Mouse (Mus musculus) heart, postnatal 4 days (tissue): ENCODE data around the gene Hk3. TPM values are rescaled to one million over a fixed set of nuclear protein-coding genes. Genes with fewer than 3 reads are reported as not detected.

Experiments
- DNase-seq: peaks from one replicate; pipeline ENCODE4 v3.0.0; 2021
- total RNA-seq, 2 experiments: library from RNA; stranded (reverse); gene quantifications; 2 replicates each; pipeline ENCODE4 v1.2.3; 2021

Gene Hk3
- under 1 TPM; 0.74 to 0.98 TPM for total RNA-seq

- no peak for DNase-seq
Measured at GRCm38 (mm10) chr13:55021194-55021779, at the start of gene Hk3. Hk3 (minus strand) TSS chr13:55021385.

DNA sequence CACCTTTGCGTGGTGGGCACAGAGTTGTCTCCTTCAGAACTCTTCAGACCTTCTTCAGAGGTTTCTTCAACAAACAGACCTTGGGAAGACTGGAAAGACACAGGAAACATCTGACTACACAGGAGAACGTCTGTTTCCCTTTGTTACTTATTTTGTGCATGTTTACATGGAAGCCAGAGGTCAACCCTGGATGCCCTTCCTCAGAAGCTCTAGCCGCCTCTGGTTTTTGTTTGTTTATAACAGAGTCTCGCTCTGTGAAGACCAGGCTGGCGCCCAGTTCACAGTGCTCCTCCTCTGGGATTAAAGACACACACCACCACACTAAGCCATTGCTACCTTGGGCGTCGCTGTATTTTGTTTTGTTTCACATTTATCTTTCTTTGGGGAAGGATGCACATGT, 48.5 kb upstream of the Hk3 start:
- no peak for DNase-seq

DNA sequence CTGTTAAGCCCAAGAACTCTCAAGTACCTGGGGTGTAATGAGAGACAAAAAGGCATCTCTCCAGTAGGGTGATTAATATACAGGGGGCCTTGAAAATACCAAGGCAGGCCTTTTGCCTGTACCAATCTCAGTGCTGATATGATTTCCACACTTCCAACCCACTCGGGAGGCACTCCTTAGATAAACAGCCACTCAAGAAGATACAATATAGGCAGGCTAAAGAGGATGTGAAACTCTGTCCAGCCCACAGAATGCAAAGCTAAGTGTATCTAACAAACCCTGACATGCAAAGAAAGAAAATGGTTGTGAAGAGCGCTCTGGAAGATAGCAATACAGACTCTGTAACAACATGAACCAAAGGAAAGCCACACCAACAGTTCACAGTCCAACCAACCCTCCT, 42.1 kb upstream of the Hk3 start:
- DNase-seq: no peak

GRCm38 (mm10) chr13:55058042-55058441, 36.9 kb upstream of the Hk3 start:
- DNase-seq: peak; percentile 11

DNA sequence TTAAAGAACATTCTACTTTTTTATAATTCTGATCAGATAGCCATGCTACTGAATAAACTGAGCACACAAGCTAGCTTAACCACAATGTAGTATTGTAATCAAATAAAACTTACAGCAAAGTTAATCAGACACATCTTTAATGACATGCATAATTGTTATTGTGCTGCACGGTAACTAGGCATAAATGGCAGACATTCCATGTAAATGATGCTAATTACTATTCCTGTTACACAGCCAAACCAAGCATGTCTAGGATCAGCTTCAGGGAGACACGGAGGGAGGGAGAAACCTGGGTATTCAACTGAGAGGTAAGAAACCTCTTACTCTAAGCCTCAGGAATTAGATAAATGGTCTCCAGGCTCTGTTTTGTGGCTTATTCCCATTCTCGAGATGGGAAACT, 26.5 kb upstream of the Hk3 start:
- no peak for DNase-seq

DNA sequence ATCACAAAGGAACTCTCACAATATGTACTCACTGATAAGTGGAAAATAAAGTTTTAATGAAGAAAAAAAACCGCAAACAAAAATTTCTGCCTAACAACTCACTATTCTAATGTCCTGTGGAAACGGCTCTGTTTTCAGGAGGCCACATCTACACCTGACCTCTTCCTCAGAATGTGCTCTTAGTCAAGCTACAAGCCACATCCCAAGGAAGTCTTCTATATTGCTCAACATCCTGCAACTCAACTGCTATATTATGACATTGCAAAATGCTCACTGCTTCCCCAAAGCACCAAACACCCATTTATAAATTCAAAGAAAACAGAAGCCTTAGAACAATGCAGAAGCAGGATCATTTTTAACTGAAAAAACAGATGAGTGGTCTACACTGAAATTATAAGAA, 18.8 kb upstream of the Hk3 start:
- no peak for DNase-seq

GRCm38 (mm10) chr13:55024215-55024614, 3.0 kb upstream of the Hk3 start:
- DNase-seq: no peak

- no peak for DNase-seq
Measured at GRCm38 (mm10) chr13:55022715-55023114, 1.5 kb upstream of the Hk3 start.

- DNase-seq: no peak
Measured at GRCm38 (mm10) chr13:55022256-55022655, 1.1 kb upstream of the Hk3 start.

- DNase-seq: no peak
Measured at GRCm38 (mm10) chr13:55020051-55020450, 1.1 kb downstream of the Hk3 start.

- no peak for DNase-seq
Measured at GRCm38 (mm10) chr13:55019181-55019580, 2.0 kb downstream of the Hk3 start.

- no peak for DNase-seq
Measured at GRCm38 (mm10) chr13:55018700-55019099, 2.5 kb downstream of the Hk3 start.

DNA sequence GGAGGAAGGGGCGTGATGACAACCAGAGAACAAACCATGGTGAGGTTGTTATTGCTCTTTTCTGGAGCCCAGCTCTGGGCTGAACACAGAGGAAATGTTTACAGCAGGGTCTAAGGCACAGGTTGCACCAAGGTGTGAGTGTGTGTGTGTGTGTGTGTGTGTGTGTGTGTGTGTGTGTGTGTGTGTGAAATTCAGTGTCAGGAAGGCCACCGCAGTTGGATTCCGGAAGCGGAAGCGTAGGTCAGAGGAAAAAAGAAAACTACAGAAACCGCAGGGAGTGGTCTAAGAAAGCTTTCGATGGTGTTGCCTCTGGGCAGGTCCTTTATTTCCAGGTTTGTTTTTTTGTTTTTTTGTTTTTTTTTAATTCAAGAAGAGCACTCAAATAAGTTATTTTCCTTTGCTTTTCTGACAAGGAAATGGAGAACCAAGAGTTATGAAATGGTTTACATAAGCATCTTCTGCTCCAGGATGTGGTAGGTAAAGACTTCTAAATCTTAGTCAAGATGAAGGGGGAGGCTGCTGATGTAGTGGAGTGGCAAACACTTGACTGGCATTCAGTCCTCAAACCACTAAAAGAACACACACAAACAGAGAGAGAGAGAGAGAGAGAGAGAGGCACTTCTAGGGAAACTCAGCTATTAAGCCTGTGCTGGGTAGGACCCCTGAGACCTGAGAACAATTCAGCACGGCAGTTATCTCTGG, 3.1 kb downstream of the Hk3 start:
- DNase-seq: no peak

GRCm38 (mm10) chr13:55017154-55017897, 3.9 kb downstream of the Hk3 start:
- DNase-seq: no peak

- DNase-seq: no peak
Measured at GRCm38 (mm10) chr13:55014451-55014850, 6.7 kb downstream of the Hk3 start.

GRCm38 (mm10) chr13:55013702-55014344, 7.4 kb downstream of the Hk3 start:
- no peak for DNase-seq

- DNase-seq: no peak
Measured at GRCm38 (mm10) chr13:55011981-55012478, 9.2 kb downstream of the Hk3 start.

- DNase-seq: no peak
Measured at GRCm38 (mm10) chr13:55011103-55011502, 10.1 kb downstream of the Hk3 start.

GRCm38 (mm10) chr13:55008589-55008988, 12.6 kb downstream of the Hk3 start:
- DNase-seq: no peak

GRCm38 (mm10) chr13:55006415-55006742, 14.8 kb downstream of the Hk3 start:
- no peak for DNase-seq

- DNase-seq: no peak
Measured at GRCm38 (mm10) chr13:55005691-55006414, 15.3 kb downstream of the Hk3 start.

- DNase-seq: peak; percentile 53
Measured at GRCm38 (mm10) chr13:55004646-55005045, 16.5 kb downstream of the Hk3 start.
